Mouse (Mus musculus): ENCODE results near the gene 4933424G06Rik. TPM values are rescaled to one million over a fixed set of nuclear protein-coding genes. Genes with fewer than 3 reads are reported as not detected.
A peak's percentile ranks its signal among the peaks of the same experiment; 100 is the strongest.

Gene 4933424G06Rik
- polyA plus RNA-seq, 1 experiment from 2014 or later = not detected

GRCm38 (mm10) chr1:36786377-36786776 is 76.4 kb downstream of the 4933424G06Rik start:
- ATAC-seq (ENCODE audit: low read depth) = no peak
- no peak overlapping the region for H3K4me3 ChIP-seq (ENCODE audit: low read depth, low read length)
- H3K9me3 ChIP-seq (ENCODE audit: control insufficient read depth, low read length) = no peaks in the 10 kb centered on the region
- H3K36me3 ChIP-seq (ENCODE audit: control insufficient read depth, insufficient read depth, low read length) = peaks cover 1% of the 10 kb centered on the region; the same call in 1 of the 2 replicates
- H3K9ac ChIP-seq (ENCODE audit: low read depth, low read length) = no peak overlapping the region
- DNase-seq (ENCODE audit: low spot score) = no peak
- no peak overlapping the region for H3K27ac ChIP-seq (replicated peaks; ENCODE audit: low read depth, low read length)
- no peaks in the 10 kb centered on the region; the same call in 1 of the 2 replicates for H3K27me3 ChIP-seq (replicated peaks; ENCODE audit: control insufficient read depth, insufficient read depth, low read length)
- 90% methylated on average over 7 of the region's 7 CpGs for WGBS
- no peak overlapping the region for H3K4me2 ChIP-seq (ENCODE audit: low read depth, low read length)
- H3K4me1 ChIP-seq (ENCODE audit: control insufficient read depth, insufficient read depth, low read length) = 0 out of 2 replicates have a peak, but pooled peaks cover 7% of the 10 kb centered on the region

GRCm38 (mm10) chr1:36789416-36789815 is 79.5 kb downstream of the 4933424G06Rik start:
- H3K36me3 ChIP-seq (ENCODE audit: control insufficient read depth, insufficient read depth, low read length) = peaks cover 27% of the 10 kb centered on the region
- WGBS = 78% methylated on average over 8 of the region's 8 CpGs

GRCm38 (mm10) chr1:36796711-36797110 is 86.8 kb downstream of the 4933424G06Rik start:
- no peak overlapping the region for H3K9ac ChIP-seq (ENCODE audit: low read depth, low read length)
- H3K9me3 ChIP-seq (ENCODE audit: control insufficient read depth, low read length) = no peaks in the 10 kb centered on the region
- no peak overlapping the region for H3K4me2 ChIP-seq (ENCODE audit: low read depth, low read length)
- H3K27ac ChIP-seq (replicated peaks; ENCODE audit: low read depth, low read length) = no peak overlapping the region
- no peak overlapping the region for H3K4me3 ChIP-seq (ENCODE audit: low read depth, low read length)
- no peaks in the 10 kb centered on the region for H3K4me1 ChIP-seq (ENCODE audit: control insufficient read depth, insufficient read depth, low read length)
- DNase-seq (ENCODE audit: low spot score) (peak; percentile 72), ATAC-seq (ENCODE audit: low read depth) (peak; percentile 83; the same call in 1 of the 2 replicates)
- 82% methylated on average over 7 of the region's 7 CpGs for WGBS
- H3K27me3 ChIP-seq (replicated peaks; ENCODE audit: control insufficient read depth, insufficient read depth, low read length) = no peaks in the 10 kb centered on the region
- peaks cover 92% of the 10 kb centered on the region for H3K36me3 ChIP-seq (ENCODE audit: control insufficient read depth, insufficient read depth, low read length)

More at GRCm38 (mm10) chr1:36789416-36789815, 79.5 kb downstream of the 4933424G06Rik start:
- DNase-seq (ENCODE audit: low spot score) (no peak), ATAC-seq (ENCODE audit: low read depth) (no peak)
- Histone ChIP-seq H3K4me3 (ENCODE audit: low read depth, low read length) (no peak overlapping the region), H3K9ac (ENCODE audit: low read depth, low read length) (no peak overlapping the region), H3K27ac (replicated peaks; ENCODE audit: low read depth, low read length) (no peak overlapping the region), H3K9me3 (ENCODE audit: control insufficient read depth, low read length) (no peaks in the 10 kb centered on the region), H3K4me1 (ENCODE audit: control insufficient read depth, insufficient read depth, low read length) (0 out of 2 replicates have a peak, but pooled peaks cover 7% of the 10 kb centered on the region), H3K27me3 (replicated peaks; ENCODE audit: control insufficient read depth, insufficient read depth, low read length) (no peaks in the 10 kb centered on the region), H3K4me2 (ENCODE audit: low read depth, low read length) (no peak overlapping the region)

- no peak for DNase-seq (ENCODE audit: low spot score)
These were observed 87.5 kb downstream of the 4933424G06Rik start for GRCm38 (mm10) chr1:36797481-36797880.

GRCm38 (mm10) chr1:36800379-36801011 is 90.5 kb downstream of the 4933424G06Rik start:
- peaks cover 92% of the 10 kb centered on the region for H3K36me3 ChIP-seq (ENCODE audit: control insufficient read depth, insufficient read depth, low read length)
- no peak for ATAC-seq (ENCODE audit: low read depth)
- WGBS = 84% methylated on average over 3 of the region's 3 CpGs
- H3K4me3 ChIP-seq (ENCODE audit: low read depth, low read length) = no peak overlapping the region
- no peaks in the 10 kb centered on the region for H3K9me3 ChIP-seq (ENCODE audit: control insufficient read depth, low read length)
- H3K4me1 ChIP-seq (ENCODE audit: control insufficient read depth, insufficient read depth, low read length) = no peaks in the 10 kb centered on the region
- no peaks in the 10 kb centered on the region for H3K27me3 ChIP-seq (replicated peaks; ENCODE audit: control insufficient read depth, insufficient read depth, low read length)
- no peak overlapping the region for H3K4me2 ChIP-seq (ENCODE audit: low read depth, low read length)
- DNase-seq (ENCODE audit: low spot score) = no peak
- H3K9ac ChIP-seq (ENCODE audit: low read depth, low read length) = no peak overlapping the region
- H3K27ac ChIP-seq (replicated peaks; ENCODE audit: low read depth, low read length) = no peak overlapping the region

More at GRCm38 (mm10) chr1:36797481-36797880, 87.5 kb downstream of the 4933424G06Rik start:
- Histone ChIP-seq H3K27me3 (replicated peaks; ENCODE audit: control insufficient read depth, insufficient read depth, low read length) (no peaks in the 10 kb centered on the region), H3K9ac (ENCODE audit: low read depth, low read length) (no peak overlapping the region), H3K4me1 (ENCODE audit: control insufficient read depth, insufficient read depth, low read length) (no peaks in the 10 kb centered on the region), H3K36me3 (ENCODE audit: control insufficient read depth, insufficient read depth, low read length) (peaks cover 95% of the 10 kb centered on the region), H3K27ac (replicated peaks; ENCODE audit: low read depth, low read length) (no peak overlapping the region), H3K4me2 (ENCODE audit: low read depth, low read length) (no peak overlapping the region), H3K9me3 (ENCODE audit: control insufficient read depth, low read length) (no peaks in the 10 kb centered on the region), H3K4me3 (ENCODE audit: low read depth, low read length) (no peak overlapping the region)
- WGBS = 77% methylated on average over 10 of the region's 10 CpGs
- no peak for ATAC-seq (ENCODE audit: low read depth)

- ATAC-seq (ENCODE audit: low read depth) = no peak; the same call in 1 of the 2 replicates
- H3K4me3 ChIP-seq (ENCODE audit: low read depth, low read length) = no peak overlapping the region
- no peak for DNase-seq (ENCODE audit: low spot score)
- H3K9me3 ChIP-seq (ENCODE audit: control insufficient read depth, low read length) = no peaks in the 10 kb centered on the region
- WGBS = 67% methylated on average over 9 of the region's 9 CpGs
- no peaks in the 10 kb centered on the region for H3K27me3 ChIP-seq (replicated peaks; ENCODE audit: control insufficient read depth, insufficient read depth, low read length)
- peaks cover 94% of the 10 kb centered on the region for H3K36me3 ChIP-seq (ENCODE audit: control insufficient read depth, insufficient read depth, low read length)
- H3K9ac ChIP-seq (ENCODE audit: low read depth, low read length) = no peak overlapping the region
- no peak overlapping the region for H3K4me2 ChIP-seq (ENCODE audit: low read depth, low read length)
- 0 out of 2 replicates have a peak overlapping the region, but pooled peaks have one; percentile 5 for H3K27ac ChIP-seq (replicated peaks; ENCODE audit: low read depth, low read length)
- H3K4me1 ChIP-seq (ENCODE audit: control insufficient read depth, insufficient read depth, low read length) = no peaks in the 10 kb centered on the region
These were observed 94.3 kb downstream of the 4933424G06Rik start for GRCm38 (mm10) chr1:36804259-36804658.

- no peak overlapping the region for H3K4me3 ChIP-seq (ENCODE audit: low read depth, low read length)
- no peak for DNase-seq (ENCODE audit: low spot score)
- no peaks in the 10 kb centered on the region for H3K9me3 ChIP-seq (ENCODE audit: control insufficient read depth, low read length)
- no peak overlapping the region for H3K4me2 ChIP-seq (ENCODE audit: low read depth, low read length)
- ATAC-seq (ENCODE audit: low read depth) = no peak
- no peak overlapping the region for H3K27ac ChIP-seq (replicated peaks; ENCODE audit: low read depth, low read length)
- no peak overlapping the region for H3K9ac ChIP-seq (ENCODE audit: low read depth, low read length)
- peaks cover 94% of the 10 kb centered on the region for H3K36me3 ChIP-seq (ENCODE audit: control insufficient read depth, insufficient read depth, low read length)
- no peaks in the 10 kb centered on the region for H3K4me1 ChIP-seq (ENCODE audit: control insufficient read depth, insufficient read depth, low read length)
- H3K27me3 ChIP-seq (replicated peaks; ENCODE audit: control insufficient read depth, insufficient read depth, low read length) = no peaks in the 10 kb centered on the region
- 90% methylated on average over 4 of the region's 4 CpGs for WGBS
These were observed 94.9 kb downstream of the 4933424G06Rik start for GRCm38 (mm10) chr1:36804833-36805232.

GRCm38 (mm10) chr1:36806181-36806905 is 96.4 kb downstream of the 4933424G06Rik start:
- H3K4me1 ChIP-seq (ENCODE audit: control insufficient read depth, insufficient read depth, low read length) = no peaks in the 10 kb centered on the region
- H3K9ac ChIP-seq (ENCODE audit: low read depth, low read length) = no peak overlapping the region
- WGBS = 91% methylated on average over 7 of the region's 7 CpGs
- no peak overlapping the region for H3K4me2 ChIP-seq (ENCODE audit: low read depth, low read length)
- H3K36me3 ChIP-seq (ENCODE audit: control insufficient read depth, insufficient read depth, low read length) = peaks cover 96% of the 10 kb centered on the region
- H3K27me3 ChIP-seq (replicated peaks; ENCODE audit: control insufficient read depth, insufficient read depth, low read length) = no peaks in the 10 kb centered on the region
- no peak overlapping the region for H3K4me3 ChIP-seq (ENCODE audit: low read depth, low read length)
- ATAC-seq (ENCODE audit: low read depth) = no peak
- H3K9me3 ChIP-seq (ENCODE audit: control insufficient read depth, low read length) = no peaks in the 10 kb centered on the region
- DNase-seq (ENCODE audit: low spot score) = no peak
- no peak overlapping the region for H3K27ac ChIP-seq (replicated peaks; ENCODE audit: low read depth, low read length)
